Mouse (Mus musculus): ENCODE measurements around the gene Tmem50b.

- no peak for TF ChIP-seq POLR2A (IDR thresholded peaks at IDR 0.05; ENCODE audit: control insufficient read depth, extremely low read depth, insufficient read depth, low read length, poor library complexity)
- no peak for TF ChIP-seq CTCF (IDR thresholded peaks at IDR 0.05; ENCODE audit: borderline replicate concordance, control insufficient read depth, extremely low read depth, insufficient read depth, low read length, poor library complexity)
These were observed 18.4 kb downstream of the Tmem50b start for GRCm38 (mm10) chr16:91578980-91579720.
